Mouse (Mus musculus) stomach, embryonic 14.5 days (tissue): Measurements from ENCODE around the gene Bcar3. TPM values are rescaled to one million over a fixed set of nuclear protein-coding genes. Genes with fewer than 3 reads are reported as not detected.

Source experiments
- ATAC-seq: fragments of 200-750 bp; cut with Nextera tagmentation; 2 replicates; pipeline ENCODE4 v1.8.0; 2017; ENCODE audit warnings: low read depth, moderate TSS enrichment; ENCODE audit not compliant: insufficient number of reproducible peaks, insufficient read depth, low FRiP score
- H3K27ac ChIP-seq: fragments of 300-500 bp; sonication (generic); 2 replicates; pipeline ENCODE4 v1.5.1; 2014; ENCODE audit warnings: mild to moderate bottlenecking, low read length, moderate library complexity, mixed read lengths
- H3K27me3 ChIP-seq: fragments of 300-500 bp; sonication (generic); 2 replicates; pipeline ENCODE4 v1.6.1; 2014; ENCODE audit warnings: low read length, control low read depth, mixed read lengths; ENCODE audit not compliant: control insufficient read depth, insufficient read depth
- H3K36me3 ChIP-seq: fragments of 300-500 bp; sonication (generic); 2 replicates; pipeline ENCODE4 v1.6.1; 2014; ENCODE audit warnings: mild to moderate bottlenecking, control low read depth, low read length, moderate library complexity, mixed read lengths; ENCODE audit not compliant: control insufficient read depth, insufficient read depth
- H3K4me1 ChIP-seq: fragments of 300-500 bp; sonication (generic); 2 replicates; pipeline ENCODE4 v1.6.1; 2014; ENCODE audit warnings: low read length, control low read depth, mixed read lengths; ENCODE audit not compliant: control insufficient read depth, insufficient read depth
- H3K4me2 ChIP-seq: fragments of 300-500 bp; sonication (generic); replicated peaks from 2 replicates; pipeline ENCODE4 v1.6.1; 2014; ENCODE audit warnings: low read depth, low read length, control low read depth
- H3K4me3 ChIP-seq: fragments of 300-500 bp; sonication (generic); 2 replicates; pipeline ENCODE4 v1.5.1; 2014; ENCODE audit warnings: low read depth, low read length, control low read depth
- H3K9ac ChIP-seq: fragments of 300-500 bp; sonication (generic); replicated peaks from 2 replicates; pipeline ENCODE4 v1.6.1; 2014; ENCODE audit warnings: low read depth, mild to moderate bottlenecking, control low read depth, low read length, moderate library complexity, mixed read lengths
- H3K9me3 ChIP-seq: fragments of 300-500 bp; sonication (generic); 2 replicates; pipeline ENCODE4 v1.6.1; 2016; ENCODE audit warnings: low read depth, low read length, control low read depth; ENCODE audit not compliant: control insufficient read depth
- WGBS: fragments of 180-500 bp; shearing (Covaris S2); extraction: QIAGEN DNeasy Blood & Tissue Kit; methylation state at CpG from one replicate; pipeline ENCODE4 v1.1.7; 2014; 5-methylcytosine and 5-hydroxymethylcytosine counted together
- polyA plus RNA-seq: library from polyadenylated mRNA; unstranded; fragments of >200 nt; fragmentation: Nextera tagmentation; extraction: Ambion mirVana; gene quantifications from 2 replicates; pipeline ENCODE4 v1.2.1, GENCODE M21; 2014

Gene Bcar3
- polyA plus RNA-seq, 1 experiment from 2014 or later: 11.3 TPM

DNA sequence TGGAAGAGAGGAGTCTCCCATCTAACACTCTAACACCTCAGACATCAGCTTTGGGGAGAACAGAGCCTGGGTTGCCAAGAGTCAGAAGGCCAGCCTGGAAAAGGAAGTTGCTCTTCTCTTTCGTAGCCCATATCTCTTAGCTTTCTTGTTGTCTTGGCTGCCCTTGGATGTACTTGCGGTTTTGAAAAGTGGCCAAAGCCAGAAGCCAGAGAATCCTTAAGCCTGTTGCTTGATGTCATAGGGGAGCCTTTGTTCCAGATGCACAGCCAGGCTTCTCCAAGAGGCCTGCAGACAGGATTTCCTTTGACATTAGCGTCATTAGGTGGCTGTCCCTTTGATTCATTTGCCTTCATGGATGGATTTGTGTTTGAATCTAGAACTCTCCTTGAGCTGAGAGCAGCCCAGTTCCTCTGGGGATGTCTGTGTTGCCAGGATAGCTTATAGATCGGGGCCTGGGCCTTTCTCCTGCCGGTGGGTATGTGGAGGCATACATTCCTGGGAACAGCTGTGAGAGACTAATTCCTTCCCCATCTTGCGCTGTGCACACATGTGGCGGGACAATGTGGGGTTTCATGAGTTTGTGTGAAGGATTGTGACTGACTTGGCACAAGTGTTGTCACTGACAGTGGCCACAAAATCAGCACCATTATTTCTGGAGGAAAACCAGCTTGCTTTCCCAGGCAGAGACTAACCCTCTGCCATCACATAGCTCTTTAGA lies 137.0 kb downstream of the Bcar3 start:
- no peak overlapping the region for H3K9ac ChIP-seq
- ATAC-seq: no peak
- WGBS: 67% methylated on average over 7 of the region's 7 CpGs

DNA sequence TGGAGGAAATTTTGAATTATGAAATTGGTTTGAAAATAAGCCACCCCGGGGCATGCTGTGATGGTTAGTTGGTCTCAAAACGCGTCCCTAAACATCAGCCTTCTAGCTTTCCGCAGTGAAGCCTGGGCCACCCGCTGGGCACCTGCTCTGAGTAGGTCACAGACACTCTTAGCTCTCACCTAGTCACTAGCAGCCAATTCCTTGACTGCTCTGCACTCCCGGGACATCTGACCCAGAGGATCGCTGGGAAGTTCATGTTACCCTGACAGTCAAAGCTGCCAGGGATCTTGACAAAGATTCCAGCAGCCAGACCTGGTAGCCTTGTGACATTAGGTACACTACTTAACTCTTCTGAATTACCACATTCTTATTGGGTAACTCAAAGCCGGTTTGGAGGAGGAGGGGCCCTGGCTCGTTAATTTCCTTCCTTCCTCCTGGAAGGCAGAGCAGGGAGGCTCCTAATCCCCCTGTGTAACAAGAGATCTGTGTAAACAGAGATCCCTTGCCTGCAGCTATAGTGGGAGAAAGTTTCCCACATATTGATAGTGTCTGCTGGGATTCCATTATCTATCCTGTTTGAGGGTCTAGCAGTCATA lies 139.0 kb downstream of the Bcar3 start:
- Histone ChIP-seq H3K9ac (no peak overlapping the region), H3K4me3 (no peak overlapping the region), H3K36me3 (no peaks in the 10 kb centered on the region), H3K9me3 (no peaks in the 10 kb centered on the region), H3K4me1 (peaks cover 3% of the 10 kb centered on the region), H3K27me3 (no peaks in the 10 kb centered on the region), H3K27ac (no peak overlapping the region), H3K4me2 (no peak overlapping the region)
- 30% methylated on average over 9 of the region's 9 CpGs for WGBS
- ATAC-seq: no peak

More for the DNA sequence above, 137.0 kb downstream of the Bcar3 start:
- Histone ChIP-seq H3K9me3 (no peaks in the 10 kb centered on the region), H3K27ac (no peak overlapping the region), H3K4me3 (no peak overlapping the region), H3K36me3 (no peaks in the 10 kb centered on the region), H3K4me1 (peaks cover 3% of the 10 kb centered on the region), H3K4me2 (no peak overlapping the region), H3K27me3 (no peaks in the 10 kb centered on the region)

DNA sequence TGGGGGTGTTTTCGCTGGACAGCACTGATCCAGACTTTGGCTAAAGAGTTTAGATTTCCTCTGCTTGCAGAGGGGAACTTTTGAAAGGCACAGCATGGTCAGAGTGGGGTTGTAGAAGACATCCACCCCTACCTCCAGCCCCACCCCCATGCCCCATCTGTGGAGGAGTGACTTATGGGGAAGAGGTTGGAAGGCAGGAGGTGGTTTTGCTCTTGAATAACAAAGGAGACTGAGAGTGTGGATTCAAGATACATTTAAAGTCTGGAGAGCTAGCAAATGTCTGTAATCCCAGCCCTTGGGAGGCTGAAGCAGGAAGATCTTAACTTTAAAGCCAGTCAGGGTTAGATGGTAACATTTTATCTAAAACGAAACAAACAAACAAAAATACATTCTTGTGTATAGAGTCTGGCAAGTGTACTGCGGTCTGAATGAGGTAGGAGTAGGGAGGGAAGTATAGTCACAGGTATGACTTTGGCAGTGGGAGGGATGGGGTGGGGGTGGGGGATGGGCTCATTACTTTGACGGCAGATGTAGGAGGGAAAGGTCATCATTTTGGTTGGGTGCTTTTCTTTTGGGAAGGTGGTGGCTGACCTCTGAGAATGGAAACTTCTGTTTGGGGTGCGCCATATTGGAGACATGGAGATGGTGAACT lies 140.2 kb downstream of the Bcar3 start:
- H3K4me3 ChIP-seq: no peak overlapping the region
- H3K27me3 ChIP-seq: no peaks in the 10 kb centered on the region
- no peak overlapping the region for H3K4me2 ChIP-seq
- no peaks in the 10 kb centered on the region for H3K9me3 ChIP-seq
- no peak overlapping the region for H3K9ac ChIP-seq
- no peak for ATAC-seq
- 91% methylated on average over 5 of the region's 5 CpGs for WGBS
- peaks cover 3% of the 10 kb centered on the region; the same call in 1 of the 2 replicates for H3K4me1 ChIP-seq
- H3K36me3 ChIP-seq: no peaks in the 10 kb centered on the region
- H3K27ac ChIP-seq: no peak overlapping the region

DNA sequence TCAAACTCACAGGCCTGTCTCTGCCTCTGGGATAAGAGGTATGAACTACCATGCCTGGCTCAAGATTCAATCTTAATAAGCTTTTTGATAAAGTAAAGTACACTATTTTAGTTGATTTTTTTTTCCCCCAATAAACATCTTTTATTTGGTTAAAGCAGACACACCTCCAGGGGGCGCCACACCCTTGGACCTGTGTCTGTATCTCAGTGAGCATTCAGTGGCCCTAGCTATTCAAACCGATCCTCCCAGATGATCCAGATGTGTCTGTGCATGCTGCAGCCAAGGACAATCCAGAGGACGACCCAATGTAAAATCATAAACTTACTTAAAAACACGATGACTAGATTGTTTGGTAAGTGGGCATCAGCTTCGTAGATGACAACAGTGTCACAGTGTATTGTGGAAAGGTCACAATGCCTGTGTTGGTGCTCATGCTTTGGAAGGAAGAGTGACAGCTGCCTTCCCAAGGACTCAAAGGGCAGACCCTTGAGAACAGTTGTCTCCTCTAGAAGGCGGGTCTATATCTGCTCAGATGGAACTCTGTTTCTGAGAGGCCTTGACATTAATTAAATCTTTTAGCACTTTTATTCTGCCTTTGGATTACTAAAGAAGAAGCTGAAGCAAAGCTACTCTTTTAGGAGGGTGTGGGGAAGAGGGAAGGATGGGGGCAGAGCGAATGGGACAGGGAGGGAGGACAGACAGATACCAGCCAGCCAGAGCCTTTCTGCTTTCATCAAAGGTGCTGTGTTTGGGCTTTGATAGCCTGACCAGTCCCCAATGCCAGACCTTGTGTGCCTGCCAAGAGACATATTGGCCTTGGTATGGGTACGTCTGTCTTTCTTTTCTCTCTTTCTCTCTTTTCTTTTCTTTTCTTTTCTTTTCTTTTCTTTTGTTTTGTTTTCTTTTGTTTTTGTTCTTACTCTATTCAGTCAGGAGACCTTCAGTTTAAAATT lies 141.3 kb downstream of the Bcar3 start:
- Histone ChIP-seq H3K36me3 (no peaks in the 10 kb centered on the region), H3K4me3 (no peak overlapping the region), H3K9ac (no peak overlapping the region), H3K4me1 (peaks cover 3% of the 10 kb centered on the region; the same call in 1 of the 2 replicates), H3K27me3 (no peaks in the 10 kb centered on the region), H3K9me3 (no peaks in the 10 kb centered on the region), H3K4me2 (no peak overlapping the region), H3K27ac (no peak overlapping the region)
- ATAC-seq: no peak
- 85% methylated on average over 8 of the region's 8 CpGs for WGBS

DNA sequence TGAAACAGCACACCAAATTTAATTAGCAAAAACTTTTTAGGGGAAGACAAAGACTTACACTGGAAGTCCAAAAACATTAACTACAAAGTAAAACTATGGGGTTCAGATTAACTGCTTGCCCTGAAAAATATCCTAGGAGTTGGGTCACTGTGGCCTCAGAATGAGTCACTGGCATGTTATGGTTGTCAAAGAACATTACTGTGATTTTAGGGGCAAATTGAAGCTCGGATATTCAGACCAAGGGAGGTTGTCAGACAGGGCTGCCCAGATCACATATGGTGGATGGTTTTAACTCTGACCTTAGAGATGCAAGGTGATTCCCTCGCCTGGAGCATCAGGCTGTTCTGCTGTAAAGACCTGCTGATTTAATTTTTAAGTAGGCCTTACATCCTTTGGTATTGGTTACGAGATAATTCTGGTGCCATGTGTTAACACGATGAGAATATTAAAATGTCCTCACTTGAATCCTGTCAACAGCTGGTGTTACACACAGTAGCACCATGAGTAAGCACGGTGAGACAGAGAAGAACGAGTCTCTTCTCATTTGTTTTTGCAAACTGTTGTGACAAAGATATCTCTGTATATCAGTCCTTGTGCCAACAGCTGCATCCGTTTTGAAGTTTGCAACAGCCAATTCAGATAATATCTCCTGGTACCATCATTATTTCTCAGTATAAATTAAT lies 144.3 kb downstream of the Bcar3 start:
- H3K4me3 ChIP-seq: no peak overlapping the region
- no peak overlapping the region for H3K9ac ChIP-seq
- H3K36me3 ChIP-seq: no peaks in the 10 kb centered on the region
- 68% methylated on average over 7 of the region's 7 CpGs for WGBS
- no peak for ATAC-seq
- H3K27ac ChIP-seq: no peak overlapping the region
- no peaks in the 10 kb centered on the region for H3K4me1 ChIP-seq
- H3K27me3 ChIP-seq: no peaks in the 10 kb centered on the region
- no peak overlapping the region for H3K4me2 ChIP-seq
- no peaks in the 10 kb centered on the region for H3K9me3 ChIP-seq

DNA sequence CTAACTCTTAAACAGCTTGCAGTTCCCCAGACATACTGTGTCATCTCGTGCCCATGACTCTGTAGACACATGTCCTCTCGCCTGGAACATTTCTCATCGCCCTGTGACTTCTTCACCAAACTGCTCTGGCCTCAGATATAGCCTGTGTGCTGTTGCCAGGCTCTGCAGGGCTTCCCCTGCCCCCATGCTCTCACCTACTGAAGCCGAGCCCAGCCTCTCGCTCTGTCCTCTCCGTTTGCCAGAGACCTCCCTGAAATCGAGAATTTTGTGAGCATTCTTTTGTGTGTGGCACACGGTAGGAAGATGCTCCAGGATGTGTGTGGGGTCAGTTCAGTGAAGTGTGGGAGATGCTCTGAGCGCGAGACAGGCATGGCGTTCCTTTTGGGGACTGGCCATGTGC lies 151.8 kb downstream of the Bcar3 start:
- Histone ChIP-seq H3K27me3 (no peaks in the 10 kb centered on the region), H3K4me2 (no peak overlapping the region), H3K4me3 (no peak overlapping the region), H3K27ac (no peak overlapping the region), H3K36me3 (no peaks in the 10 kb centered on the region), H3K9ac (no peak overlapping the region), H3K4me1 (no peaks in the 10 kb centered on the region), H3K9me3 (no peaks in the 10 kb centered on the region)
- ATAC-seq: no peak
- 86% methylated on average over 11 of the region's 11 CpGs for WGBS

DNA sequence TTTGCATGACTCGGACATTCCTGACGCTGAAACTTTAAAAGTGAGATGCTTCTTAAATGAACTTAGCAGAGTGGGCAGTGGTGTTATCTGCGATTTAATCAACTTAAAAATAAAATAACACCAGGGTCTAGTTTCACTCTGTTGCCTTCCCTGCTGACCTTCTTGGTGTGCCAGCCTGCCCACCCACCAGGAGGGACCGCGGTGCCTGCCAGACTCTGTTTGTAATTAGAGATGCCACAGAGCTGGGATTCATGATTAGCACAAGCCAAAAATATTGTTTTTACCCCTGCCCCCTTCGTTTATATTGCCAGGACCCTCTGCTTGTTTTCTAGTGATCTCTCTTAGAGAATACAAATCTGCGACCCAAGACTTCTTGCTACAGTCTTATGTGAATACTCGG lies 152.7 kb downstream of the Bcar3 start:
- H3K27ac ChIP-seq: no peak overlapping the region
- 72% methylated on average over 8 of the region's 8 CpGs for WGBS
- no peaks in the 10 kb centered on the region for H3K4me1 ChIP-seq
- ATAC-seq: no peak
- H3K27me3 ChIP-seq: no peaks in the 10 kb centered on the region
- no peak overlapping the region for H3K4me3 ChIP-seq
- H3K9me3 ChIP-seq: no peaks in the 10 kb centered on the region
- H3K4me2 ChIP-seq: no peak overlapping the region
- no peaks in the 10 kb centered on the region for H3K36me3 ChIP-seq
- no peak overlapping the region for H3K9ac ChIP-seq

DNA sequence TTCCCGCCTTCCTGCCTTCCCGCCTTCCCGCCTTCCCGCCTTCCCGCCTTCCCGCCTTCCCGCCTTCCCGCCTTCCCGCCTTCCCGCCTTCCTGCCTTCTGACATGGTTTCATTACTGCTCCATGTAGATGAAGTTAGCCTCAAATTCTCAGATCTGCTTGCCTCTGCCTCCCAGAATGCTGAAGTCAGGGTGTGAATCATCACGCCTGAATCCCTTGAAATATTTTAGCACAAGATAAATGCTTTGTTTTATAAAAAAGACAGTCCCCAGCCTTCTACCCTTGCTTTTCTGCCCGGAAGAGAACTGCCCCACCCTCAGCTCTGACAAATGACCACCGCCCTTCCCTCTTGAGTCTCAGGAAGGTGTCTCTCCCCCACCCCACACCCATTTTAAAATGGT lies 154.3 kb downstream of the Bcar3 start:
- Histone ChIP-seq H3K36me3 (no peaks in the 10 kb centered on the region), H3K9ac (no peak overlapping the region), H3K4me3 (no peak overlapping the region), H3K27ac (no peak overlapping the region), H3K4me2 (no peak overlapping the region), H3K27me3 (no peaks in the 10 kb centered on the region), H3K9me3 (no peaks in the 10 kb centered on the region), H3K4me1 (no peaks in the 10 kb centered on the region)
- no peak for ATAC-seq
- WGBS: 96% methylated on average over 13 of the region's 13 CpGs
